Mouse (Mus musculus) megakaryocyte, embryonic 14.5 days (primary cell): ENCODE data around the gene Rcn2.

Experiments
- FLI1 ChIP-seq: IDR thresholded peaks from 2 replicates; pipeline ENCODE4 v1.6.1; 2012; ENCODE audit warnings: low read length, inconsistent platforms, mixed read lengths
- GATA1 ChIP-seq: IDR thresholded peaks from 3 replicates; pipeline ENCODE4 v1.6.1; 2012; ENCODE audit warnings: mixed read lengths, low read length, inconsistent platforms, borderline replicate concordance

DNA sequence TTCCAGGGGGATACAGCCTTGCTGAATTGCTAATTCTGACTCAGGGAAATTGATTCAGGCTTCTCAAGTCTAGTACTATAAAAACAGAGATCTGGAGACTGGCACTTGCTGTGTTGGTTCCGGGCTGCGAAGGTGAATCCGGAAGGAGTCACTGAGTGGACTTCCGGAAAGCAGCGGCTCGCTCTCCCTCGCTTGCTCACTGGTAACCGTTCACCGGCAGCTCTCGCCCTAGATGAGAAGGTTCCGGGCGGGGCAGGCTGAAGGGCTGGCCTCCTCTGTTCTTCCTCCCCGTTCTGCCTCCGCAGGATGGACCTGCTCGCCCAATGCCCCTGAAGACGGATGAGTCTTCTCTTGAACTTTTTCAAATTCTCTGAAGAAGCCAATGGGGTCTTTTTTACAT, 14.4 kb upstream of the Rcn2 start:
- TF ChIP-seq GATA1, result no peak
- no peak for TF ChIP-seq FLI1
